Mouse (Mus musculus): Measurements from ENCODE around the gene Thap2. TPM values are rescaled to one million over a fixed set of nuclear protein-coding genes. Genes with fewer than 3 reads are reported as not detected.

The Thap2 gene
- total and polyA plus RNA-seq, 3 experiments: 5.8 to 5.9 TPM; not detected in 1

- no peaks in the 10 kb centered on the region for H3K27me3 ChIP-seq (ENCODE audit: control insufficient read depth in 1 of 2, insufficient read depth in 2 of 2, low read length in 2 of 2)
- H3K9ac ChIP-seq (ENCODE audit: control insufficient read depth, low read depth, low read length, poor library complexity, severe bottlenecking): no peak overlapping the region
- no peaks in the 10 kb centered on the region for H3K79me2 ChIP-seq (ENCODE audit: control insufficient read depth, insufficient read depth, low read length, poor library complexity)
- no peak for DNase-seq (ENCODE audit: low read depth, low spot score)
- no peaks in the 10 kb centered on the region for H3K9me3 ChIP-seq (replicated peaks; ENCODE audit: insufficient read depth, low read length)
- peaks cover 0 to 9% of the 10 kb centered on the region in 2 experiments; a peak in 2 of 4 replicates for H3K36me3 ChIP-seq (ENCODE audit: control insufficient read depth in 1 of 2, insufficient read depth in 2 of 2, low read length in 2 of 2)
- no peak overlapping the region for H3K27ac ChIP-seq (ENCODE audit: control insufficient read depth, low read depth, low read length)
- H3K4me1 ChIP-seq (ENCODE audit: control insufficient read depth in 1 of 2, insufficient read depth in 2 of 2, low read length in 2 of 2): peaks cover 7 to 11% of the 10 kb centered on the region in 2 experiments
- TF ChIP-seq ETS1 (IDR thresholded peaks at IDR 0.05; ENCODE audit: low read depth, low read length): no peak
- TF ChIP-seq ZMIZ1 (IDR thresholded peaks at IDR 0.05; ENCODE audit: low read depth, low read length): no peak
- no peak for TF ChIP-seq CHD2 (IDR thresholded peaks at IDR 0.05; ENCODE audit: low read length)
- H3K4me3 ChIP-seq (ENCODE audit: control insufficient read depth in 1 of 2, insufficient read depth in 1 of 2, low read depth in 2 of 2, low read length in 2 of 2): no peak overlapping the region
Measured at GRCm38 (mm10) chr10:115354553-115354952, 29.7 kb downstream of the Thap2 start.

- no peak for TF ChIP-seq POLR2A (IDR thresholded peaks at IDR 0.05; ENCODE audit: control insufficient read depth in 1 of 2, insufficient read depth in 1 of 2, low read depth in 1 of 2, low read length in 2 of 2, poor library complexity in 1 of 2)
- 0 out of 2 replicates have a peak, but pooled peaks have one; percentile 14 for TF ChIP-seq ELF1 (IDR thresholded peaks at IDR 0.05; ENCODE audit: low read depth, low read length)
- no peak for TF ChIP-seq KAT2A (conservative IDR thresholded peaks at IDR 0.05; ENCODE audit: low read depth, low read length)
- Histone ChIP-seq H3K9me3 (replicated peaks; ENCODE audit: insufficient read depth, low read length) (no peaks in the 10 kb centered on the region), H3K36me3 (ENCODE audit: control insufficient read depth in 1 of 2, insufficient read depth in 2 of 2, low read length in 2 of 2) (peaks cover 0 to 9% of the 10 kb centered on the region in 2 experiments; a peak in 2 of 4 replicates), H3K4me3 (ENCODE audit: control insufficient read depth in 1 of 2, insufficient read depth in 1 of 2, low read depth in 2 of 2, low read length in 2 of 2) (peak overlapping the region in 1 of 2 experiments; percentile 19; a peak in 1 of 4 replicates), H3K4me1 (ENCODE audit: control insufficient read depth in 1 of 2, insufficient read depth in 2 of 2, low read length in 2 of 2) (peaks cover 7 to 11% of the 10 kb centered on the region in 2 experiments), H3K27ac (ENCODE audit: control insufficient read depth, low read depth, low read length) (no peak overlapping the region), H3K79me2 (ENCODE audit: control insufficient read depth, insufficient read depth, low read length, poor library complexity) (no peaks in the 10 kb centered on the region), H3K27me3 (ENCODE audit: control insufficient read depth in 1 of 2, insufficient read depth in 2 of 2, low read length in 2 of 2) (no peaks in the 10 kb centered on the region), H3K9ac (ENCODE audit: control insufficient read depth, low read depth, low read length, poor library complexity, severe bottlenecking) (no peak overlapping the region)
- peak; percentile 50 for DNase-seq (ENCODE audit: low read depth, low spot score)
Measured at GRCm38 (mm10) chr10:115350810-115351397, 33.3 kb downstream of the Thap2 start.

- TF ChIP-seq RAD21 (IDR thresholded peaks at IDR 0.05; ENCODE audit: low read depth, low read length): no peak
- TF ChIP-seq TAL1 (IDR thresholded peaks at IDR 0.05; ENCODE audit: low read length): no peak
- TF ChIP-seq NRF1 (IDR thresholded peaks at IDR 0.05; ENCODE audit: insufficient read depth, low read depth, low read length, poor library complexity, severe bottlenecking): no peak
- Histone ChIP-seq H3K9ac (ENCODE audit: control insufficient read depth, low read depth, low read length, poor library complexity, severe bottlenecking) (no peak overlapping the region), H3K4me3 (ENCODE audit: control insufficient read depth in 1 of 2, insufficient read depth in 1 of 2, low read depth in 2 of 2, low read length in 2 of 2) (no peak overlapping the region), H3K79me2 (ENCODE audit: control insufficient read depth, insufficient read depth, low read length, poor library complexity) (no peaks in the 10 kb centered on the region), H3K4me1 (ENCODE audit: control insufficient read depth in 1 of 2, insufficient read depth in 2 of 2, low read length in 2 of 2) (peaks cover 7 to 11% of the 10 kb centered on the region in 2 experiments), H3K27me3 (ENCODE audit: control insufficient read depth in 1 of 2, insufficient read depth in 2 of 2, low read length in 2 of 2) (no peaks in the 10 kb centered on the region), H3K36me3 (ENCODE audit: control insufficient read depth in 1 of 2, insufficient read depth in 2 of 2, low read length in 2 of 2) (peaks cover 0 to 9% of the 10 kb centered on the region in 2 experiments; a peak in 2 of 4 replicates), H3K9me3 (replicated peaks; ENCODE audit: insufficient read depth, low read length) (no peaks in the 10 kb centered on the region), H3K27ac (ENCODE audit: control insufficient read depth, low read depth, low read length) (no peak overlapping the region)
- no peak for DNase-seq (ENCODE audit: low read depth, low spot score)
Measured at GRCm38 (mm10) chr10:115349509-115349908, 34.7 kb downstream of the Thap2 start.
